Mouse (Mus musculus): ENCODE measurements around the gene Ctnna2.

Gene Ctnna2

DNA sequence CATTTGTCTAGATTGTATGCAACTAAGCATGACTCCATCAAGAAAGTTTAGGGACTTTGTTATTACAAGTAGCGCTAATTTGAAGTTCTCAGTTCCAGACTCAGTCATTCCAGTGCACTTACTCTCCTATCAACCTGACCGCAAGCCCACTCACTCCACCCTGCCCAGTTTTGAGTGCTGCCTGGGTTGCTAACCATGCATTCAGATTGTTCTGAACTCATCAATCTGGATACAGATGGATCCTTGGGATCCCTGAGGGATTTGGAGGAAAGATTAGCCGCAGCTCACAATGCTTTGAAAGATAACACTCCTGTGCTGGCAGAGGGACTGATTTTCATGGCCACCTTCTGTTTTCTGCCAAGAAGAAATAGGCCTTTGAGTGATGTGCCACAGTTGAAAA lies 168.5 kb downstream of the Ctnna2 start:
- no peak for DNase-seq

DNA sequence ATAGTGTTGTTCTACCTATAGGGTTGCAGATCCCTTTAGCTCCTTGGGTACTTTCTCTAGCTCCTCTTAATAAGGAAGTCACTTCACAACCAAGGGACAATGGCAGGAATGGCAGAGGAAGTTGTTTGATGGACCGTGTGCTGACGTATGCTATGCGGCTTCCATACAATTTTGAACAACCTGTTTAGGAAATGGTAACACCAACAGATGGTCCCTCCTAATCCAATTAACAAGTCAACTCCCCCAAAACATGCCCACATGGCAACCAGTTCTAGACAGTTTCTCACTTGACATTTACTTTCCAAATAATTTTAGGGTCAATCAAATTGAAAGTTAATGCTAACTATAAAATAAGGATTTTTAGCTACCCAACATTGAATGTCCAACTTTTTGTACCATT lies 176.9 kb downstream of the Ctnna2 start:
- DNase-seq, result no peak

DNA sequence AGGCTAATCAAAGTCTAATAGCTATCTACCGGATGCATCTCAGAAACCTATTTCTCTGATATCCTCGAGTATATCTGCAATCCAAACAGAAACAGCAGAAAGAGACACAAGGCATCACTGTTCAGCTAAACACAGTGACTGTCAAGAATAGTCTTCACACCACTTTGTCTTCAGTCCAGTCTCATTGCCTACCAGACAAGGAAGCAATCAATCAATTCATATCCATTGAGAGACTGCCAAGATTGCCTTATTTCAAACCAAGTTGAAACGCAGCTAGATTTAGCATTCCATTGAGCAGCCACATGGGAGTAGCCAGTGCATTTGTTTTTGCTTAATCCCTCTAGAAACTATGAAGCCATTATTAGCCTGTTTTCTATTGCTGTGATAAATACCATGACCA lies 196.2 kb downstream of the Ctnna2 start:
- no peak for DNase-seq

DNA sequence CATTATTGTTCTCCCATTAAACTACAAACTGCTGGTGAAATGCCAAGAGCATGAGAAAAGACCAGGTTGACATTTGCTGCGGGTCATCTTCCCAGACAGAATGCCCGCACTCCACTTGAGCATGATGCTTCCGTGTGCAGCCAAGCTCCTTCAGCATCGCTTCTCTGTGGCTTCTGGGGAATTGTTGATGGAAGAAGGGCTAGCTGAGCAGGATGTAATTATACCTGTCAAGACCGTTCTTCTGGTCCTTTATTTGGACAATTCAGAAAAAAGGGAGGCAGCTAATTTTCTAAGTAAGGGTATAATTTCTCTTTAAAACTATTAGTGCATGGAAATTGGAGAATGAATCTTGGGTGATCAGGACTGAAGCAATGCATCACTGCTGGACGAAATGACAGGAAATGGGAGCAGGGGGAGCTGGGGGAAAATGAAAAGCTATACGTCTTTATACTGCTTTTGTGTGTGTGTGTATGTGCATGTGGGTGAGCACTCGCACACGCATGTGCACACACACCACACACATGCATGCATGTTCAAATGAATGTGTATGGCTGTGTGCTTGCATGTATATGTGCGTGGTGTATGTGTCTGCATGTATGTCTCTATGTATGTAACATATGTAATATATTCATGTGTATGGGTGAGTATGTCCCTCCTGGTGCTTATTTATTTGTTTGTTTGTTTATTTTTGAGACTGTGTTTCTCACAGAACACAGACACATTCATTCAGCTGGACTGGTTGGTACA lies 211.0 kb downstream of the Ctnna2 start:
- DNase-seq, result no peak

DNA sequence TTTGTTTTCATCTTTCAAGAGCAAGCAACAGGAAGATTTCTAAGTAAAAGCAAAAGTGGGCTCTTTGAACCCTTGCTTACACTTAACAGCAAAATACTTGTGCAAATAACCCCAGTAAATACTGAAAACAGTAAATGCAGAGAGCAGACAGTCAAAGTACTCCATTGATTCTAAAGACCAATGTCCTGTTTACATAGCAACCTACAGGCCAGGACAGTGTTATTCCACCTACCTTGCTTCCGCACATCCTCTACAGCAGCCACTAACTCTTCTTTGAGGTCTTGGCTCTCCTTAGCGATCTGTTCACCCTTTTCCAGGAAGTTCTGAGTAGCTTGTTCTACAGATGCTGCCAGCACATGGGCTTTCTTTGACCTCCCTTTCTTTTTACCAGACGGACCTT lies 221.3 kb downstream of the Ctnna2 start:
- DNase-seq, result no peak

DNA sequence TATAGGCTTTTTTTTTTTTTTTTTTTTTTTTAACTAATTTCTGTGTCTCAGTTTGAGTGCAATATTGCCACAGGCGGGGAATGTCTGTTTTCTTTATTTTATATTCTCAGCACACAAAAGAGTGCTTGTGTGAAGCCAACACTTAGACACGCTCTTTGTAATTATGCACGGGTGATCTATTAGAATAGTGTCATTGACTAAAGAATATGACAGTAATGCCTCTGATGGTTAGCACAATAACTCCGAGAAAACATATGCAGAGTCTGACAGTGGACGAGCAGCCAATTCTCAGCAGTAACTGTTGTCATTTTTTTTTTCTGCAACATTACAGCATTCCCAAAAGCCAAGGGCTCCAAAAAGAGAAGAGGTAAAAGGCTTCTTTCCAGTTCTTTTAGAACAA lies 234.1 kb downstream of the Ctnna2 start:
- DNase-seq, result peak; percentile 58

DNA sequence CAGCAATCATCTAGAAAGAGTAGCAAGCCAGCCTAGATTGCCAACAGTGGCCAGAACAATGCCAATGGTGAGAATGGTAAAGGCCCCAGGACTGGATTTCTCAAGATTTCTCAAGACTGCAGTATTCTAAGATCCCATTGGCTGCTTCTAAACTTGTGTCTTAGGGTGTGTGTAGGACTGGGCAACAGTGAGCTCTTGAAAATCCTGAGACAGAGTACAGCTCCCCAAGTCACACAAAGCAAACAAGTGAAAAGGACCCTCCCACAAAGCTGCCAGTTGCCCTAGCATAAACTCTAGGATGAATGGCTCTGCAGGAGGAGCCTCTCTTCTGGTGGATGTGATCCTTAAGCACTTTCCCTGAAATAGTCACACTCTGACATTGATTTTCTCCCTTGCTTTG lies 235.8 kb downstream of the Ctnna2 start:
- DNase-seq, result no peak

DNA sequence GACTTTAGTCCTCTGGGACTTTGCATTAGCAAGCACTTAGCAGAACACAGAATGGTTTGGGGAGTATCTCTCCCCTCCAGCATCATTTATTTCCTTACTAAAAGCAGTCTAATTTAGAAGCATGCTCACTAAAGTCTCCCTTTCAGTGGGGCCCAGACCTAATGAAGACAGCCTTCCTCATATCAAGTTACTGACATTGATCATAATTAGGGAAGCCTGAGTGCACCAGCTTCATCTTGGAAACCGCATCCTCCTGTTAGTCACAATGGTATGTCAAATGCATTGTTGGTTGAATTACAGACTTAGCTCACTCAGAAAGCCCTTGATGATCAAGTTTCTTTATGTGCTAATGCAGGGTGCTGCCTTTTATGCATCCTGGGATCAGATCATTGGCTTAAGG lies 236.5 kb downstream of the Ctnna2 start:
- DNase-seq, result no peak

DNA sequence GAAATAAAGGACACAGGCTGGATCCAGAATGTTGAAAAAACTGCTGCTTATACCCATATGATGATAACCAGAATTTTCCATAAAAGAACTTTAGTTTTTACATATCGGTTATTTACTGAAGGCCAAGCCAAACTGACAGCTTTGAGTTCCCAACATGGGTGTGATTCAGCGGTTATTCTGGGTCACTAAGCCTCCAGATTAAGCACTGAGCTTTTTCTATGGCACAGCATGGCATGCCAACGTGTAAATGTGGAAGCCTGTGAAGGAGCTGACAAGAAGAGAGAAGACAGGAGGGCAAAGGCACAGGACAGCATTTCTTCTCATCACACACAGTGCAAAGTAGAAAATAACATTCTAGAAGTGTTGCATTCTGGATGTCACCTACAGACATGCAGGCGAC lies 240.9 kb downstream of the Ctnna2 start:
- DNase-seq, result peak; percentile 40

DNA sequence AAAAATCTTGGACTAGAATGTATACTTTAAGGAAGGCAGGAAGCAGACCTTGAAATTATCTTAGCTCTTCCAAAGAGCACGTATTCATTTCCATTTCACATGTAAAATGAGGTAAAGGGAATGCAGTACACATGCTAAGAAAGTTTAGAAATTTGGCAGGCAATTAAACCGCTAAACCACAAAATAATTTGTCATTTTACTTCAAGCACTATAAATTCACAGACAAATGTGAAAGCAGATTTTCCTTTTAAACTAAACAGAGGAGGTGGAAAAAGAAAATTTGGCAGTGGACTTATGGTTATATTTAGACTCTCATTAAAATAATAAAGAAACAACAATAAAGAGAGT lies 254.6 kb downstream of the Ctnna2 start:
- DNase-seq, result no peak

DNA sequence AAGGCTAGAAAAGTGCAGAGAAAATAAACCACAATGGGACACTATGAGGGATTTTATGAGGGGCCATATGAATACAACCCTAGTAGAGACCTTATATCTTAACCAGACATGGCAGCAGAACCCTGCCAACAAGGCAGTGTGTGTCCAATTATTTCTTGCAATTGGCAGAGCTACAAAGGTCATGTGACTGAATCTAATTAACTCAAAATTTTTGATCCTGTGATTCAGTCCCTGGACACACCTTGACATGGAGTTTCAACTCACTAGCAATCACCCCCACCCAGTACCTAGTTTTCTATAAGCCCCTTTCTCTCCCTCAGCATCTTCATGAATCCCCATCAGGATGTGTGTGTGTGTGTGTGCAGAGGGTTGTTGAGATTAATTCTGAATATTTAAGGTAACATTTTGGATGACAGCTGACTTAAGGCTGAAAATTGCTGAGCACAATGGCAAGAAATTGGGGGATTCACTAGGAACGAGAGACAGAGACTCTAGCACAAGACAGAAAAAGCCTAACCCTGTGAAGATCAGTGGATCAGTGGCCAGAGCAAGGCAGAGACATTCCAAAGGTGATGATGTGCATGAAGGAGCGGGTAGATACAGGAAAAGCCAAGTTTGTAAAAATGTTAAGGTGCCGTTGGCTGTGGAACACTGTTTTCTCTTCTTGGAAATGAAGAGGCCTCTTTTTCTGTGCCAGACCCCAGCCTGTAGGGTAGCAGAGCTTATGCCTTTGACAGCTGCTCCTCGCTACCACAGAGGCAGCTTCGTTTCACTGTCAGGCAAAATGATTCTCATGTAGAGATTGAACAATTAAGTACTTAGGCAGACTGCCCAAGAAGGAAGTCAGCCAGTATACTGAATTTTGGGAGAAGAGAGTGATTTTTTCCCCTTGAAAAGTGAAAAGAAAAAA lies 255.2 kb downstream of the Ctnna2 start:
- DNase-seq, result no peak

DNA sequence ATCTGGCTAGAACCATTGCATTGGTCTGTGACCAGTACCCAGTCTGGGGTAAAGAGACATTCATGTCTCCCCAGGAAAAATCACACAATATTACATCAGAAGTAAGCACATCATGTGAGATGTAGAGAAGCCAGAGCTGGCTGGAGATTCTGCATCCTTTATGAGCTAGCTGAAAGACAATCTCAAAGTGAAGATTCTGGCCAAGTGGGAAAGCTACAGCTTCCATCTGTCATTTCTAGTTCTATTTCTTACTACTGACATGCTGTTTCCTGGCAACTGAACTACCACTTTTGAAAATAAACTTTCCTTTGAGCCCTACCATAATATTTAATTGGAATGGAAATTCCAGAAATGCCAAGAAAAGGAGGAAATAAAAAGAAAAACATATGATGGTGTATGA lies 285.4 kb downstream of the Ctnna2 start:
- no peak for DNase-seq

DNA sequence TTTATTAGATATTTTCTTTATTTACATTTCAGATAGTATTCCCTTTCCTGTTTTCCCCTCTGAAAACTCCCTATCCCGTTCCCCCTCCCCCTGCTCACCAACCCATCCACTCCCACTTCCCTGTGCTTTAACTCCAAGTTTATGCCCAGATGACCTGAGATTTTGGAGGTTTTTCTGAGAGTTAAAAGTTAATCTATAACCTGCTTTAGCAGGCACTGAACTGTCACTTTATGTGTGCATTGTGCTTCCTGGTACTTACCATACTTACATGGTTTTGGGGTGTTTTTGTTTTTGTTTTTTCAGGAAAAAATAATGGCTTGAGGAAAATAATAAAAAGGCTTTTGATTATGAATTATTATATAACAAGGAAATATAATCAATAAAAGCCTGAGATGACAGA lies 292.3 kb downstream of the Ctnna2 start:
- no peak for DNase-seq

DNA sequence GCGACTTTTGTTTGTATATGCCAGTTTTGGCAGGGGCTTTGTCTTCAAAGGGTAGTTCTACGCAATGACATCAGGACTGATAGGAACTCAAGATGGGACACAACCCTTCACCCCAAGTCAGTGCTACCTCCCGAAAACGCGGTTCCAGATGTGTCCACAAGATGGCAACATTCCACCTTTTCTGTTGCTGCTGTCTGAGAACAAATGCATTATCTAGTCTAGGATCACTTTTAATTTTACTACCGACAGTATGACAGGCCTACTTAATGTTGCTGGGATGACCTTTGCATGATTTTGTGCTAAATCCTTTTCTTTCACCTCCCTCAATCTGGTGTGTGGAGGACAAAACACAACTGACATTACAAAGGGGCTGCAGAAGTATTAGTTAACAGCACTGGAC lies 329.4 kb downstream of the Ctnna2 start:
- DNase-seq, result peak; percentile 72

DNA sequence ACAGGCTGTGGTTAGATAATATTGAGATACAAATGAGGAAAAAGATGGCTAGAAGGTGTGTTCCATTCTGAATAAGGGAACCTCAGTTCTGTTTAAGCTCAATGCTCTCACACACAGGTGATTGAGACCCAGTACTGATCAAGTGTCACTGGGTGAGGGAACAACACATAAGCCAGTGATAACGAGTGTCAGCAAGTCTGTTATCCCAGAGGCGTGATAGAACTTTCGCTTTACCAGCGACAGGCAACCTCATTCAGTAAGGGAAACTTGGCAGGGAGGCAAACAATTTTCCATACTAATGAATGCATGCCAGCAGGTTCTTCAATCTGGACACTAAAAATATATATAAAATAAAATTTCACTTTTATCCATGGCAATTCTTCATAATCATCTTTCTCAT lies 334.9 kb downstream of the Ctnna2 start:
- DNase-seq, result no peak

DNA sequence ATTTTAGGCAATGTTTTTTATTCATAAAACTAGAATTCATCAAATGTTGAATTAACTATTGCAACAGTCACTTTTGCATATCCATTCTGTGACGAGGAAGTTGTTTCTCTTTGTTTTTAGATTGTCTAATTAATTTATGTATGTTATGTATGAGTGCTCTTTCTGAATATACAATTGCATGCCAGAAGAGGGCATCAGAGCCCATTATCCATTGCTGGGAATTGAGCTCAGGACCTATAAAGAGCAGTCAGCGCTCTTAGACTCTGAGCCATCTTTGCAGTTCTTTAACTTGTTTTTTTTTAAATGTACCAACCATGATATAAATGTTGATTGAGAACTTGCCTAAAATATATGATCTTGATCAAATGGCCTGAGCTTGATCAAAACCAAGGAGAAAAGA lies 340.7 kb downstream of the Ctnna2 start:
- DNase-seq, result peak; percentile 16

DNA sequence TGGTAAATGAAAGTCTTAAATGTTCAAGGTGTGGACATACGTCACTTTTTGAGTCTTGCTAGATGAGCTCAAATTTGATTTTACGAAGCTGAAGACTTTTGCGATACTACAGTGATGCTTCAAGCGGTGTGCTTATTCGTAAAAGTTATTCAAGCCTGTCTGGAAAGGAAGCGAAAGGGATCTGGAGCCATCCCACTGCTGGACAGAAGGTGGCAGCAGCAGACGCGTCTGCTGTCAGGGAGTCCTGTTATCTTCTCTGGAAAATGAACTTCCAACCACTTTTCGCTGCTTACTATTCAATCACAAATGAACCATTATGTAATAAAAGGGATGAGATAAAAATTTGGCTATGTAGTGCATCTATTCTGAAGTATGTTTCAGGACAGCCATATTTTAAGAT lies 345.5 kb downstream of the Ctnna2 start:
- DNase-seq, result peak; percentile 61

DNA sequence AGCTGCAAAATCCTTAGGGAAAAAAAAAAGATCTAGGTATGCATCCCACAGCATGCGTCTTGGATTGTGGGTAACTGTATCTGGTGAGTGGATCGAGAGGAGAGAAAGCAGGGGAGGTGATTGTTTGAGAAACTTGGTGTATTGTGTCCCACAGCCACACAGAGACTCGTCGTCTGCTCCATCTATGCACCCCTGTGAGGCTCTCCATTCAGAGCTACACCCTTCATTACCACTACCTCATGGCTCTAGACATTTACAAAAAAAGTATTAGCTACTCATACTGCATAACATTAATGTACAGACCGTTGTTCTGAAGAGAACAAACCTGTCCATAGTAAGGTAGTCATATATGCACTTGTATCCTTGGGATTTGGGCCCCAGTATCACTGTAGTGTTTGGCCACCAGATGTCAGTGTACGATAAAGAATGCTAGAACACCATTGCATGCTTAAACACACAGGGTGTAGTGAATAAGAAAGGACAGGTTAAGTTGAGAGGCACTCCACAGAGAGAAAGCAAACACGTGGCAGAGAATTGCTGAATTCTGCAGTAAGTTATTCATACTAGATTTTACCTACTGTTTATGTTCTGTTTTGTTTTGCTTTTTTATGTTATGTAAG lies 350.8 kb downstream of the Ctnna2 start:
- DNase-seq, result peak; percentile 71

DNA sequence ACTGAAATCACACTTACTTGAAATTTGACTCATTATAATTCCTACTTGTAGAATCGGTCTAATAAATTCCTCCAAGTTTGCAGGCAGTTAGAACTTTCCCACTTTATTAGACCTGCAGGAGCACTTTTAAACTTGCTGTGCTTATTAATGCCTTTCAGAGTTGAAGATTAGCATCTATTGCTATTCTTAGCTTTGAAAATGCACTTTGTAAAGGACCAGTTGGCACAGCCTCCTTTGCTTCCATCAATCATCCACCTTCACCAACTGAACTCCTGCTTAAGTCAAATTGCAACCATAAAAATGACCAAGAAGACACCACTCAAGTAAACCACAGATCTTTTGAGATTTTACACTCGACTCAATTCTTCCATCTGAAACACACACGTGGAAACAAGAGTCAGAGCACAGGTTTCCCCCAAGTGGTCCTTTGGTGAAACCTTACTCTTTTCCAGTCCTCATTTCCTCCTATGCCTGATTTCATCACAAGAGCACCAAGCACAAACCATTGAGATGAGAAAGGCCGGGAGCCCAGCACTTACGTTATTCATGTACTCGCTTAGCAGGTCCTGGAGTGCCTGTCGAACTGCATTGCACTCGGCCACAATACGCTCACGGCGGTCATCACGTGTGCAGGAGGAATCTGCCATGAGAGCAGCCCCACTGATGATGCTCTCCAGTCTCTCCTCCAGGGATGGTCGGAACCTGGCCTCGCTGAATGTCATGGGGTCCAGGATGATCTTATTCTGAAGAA lies 374.7 kb downstream of the Ctnna2 start:
- DNase-seq, result no peak

DNA sequence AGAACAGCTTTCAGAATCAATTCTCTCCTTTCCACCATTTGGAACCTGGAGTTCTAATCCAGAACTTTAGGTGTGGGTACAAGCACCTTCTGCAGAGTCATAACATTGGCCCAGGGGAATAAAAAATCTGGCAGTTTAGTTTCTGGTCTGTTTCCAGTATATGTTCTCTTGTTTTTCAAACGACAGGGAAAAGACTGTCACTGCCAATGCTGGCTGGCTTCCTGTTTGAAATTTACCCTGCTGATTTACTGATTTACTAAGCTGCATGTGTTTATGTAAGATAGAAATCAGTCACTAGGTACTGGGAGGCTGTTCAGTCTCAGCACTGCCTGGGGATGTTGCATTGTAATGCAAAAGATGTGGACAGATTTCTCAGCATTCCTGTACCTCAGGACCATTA lies 375.6 kb downstream of the Ctnna2 start:
- DNase-seq, result no peak

DNA sequence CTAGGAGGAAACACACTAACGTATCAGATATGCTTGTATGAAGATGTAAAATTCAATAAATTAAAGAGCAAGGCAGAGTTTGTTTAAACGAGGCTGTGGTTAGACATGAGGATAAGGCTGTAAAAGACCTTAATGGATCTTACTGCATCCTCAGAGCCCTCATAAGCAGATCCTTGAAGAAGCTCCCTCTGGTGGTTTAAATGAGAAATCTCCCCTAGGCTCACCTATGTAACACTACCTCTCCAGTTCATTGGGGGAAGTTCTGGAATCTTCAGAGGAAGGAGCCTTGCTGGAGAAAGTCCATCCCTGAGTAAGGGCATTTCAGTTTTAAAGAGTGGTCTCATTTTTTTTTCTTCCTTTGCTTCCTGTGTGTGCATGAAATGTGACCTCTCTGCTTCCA lies 380.3 kb downstream of the Ctnna2 start:
- DNase-seq, result peak; percentile 35

DNA sequence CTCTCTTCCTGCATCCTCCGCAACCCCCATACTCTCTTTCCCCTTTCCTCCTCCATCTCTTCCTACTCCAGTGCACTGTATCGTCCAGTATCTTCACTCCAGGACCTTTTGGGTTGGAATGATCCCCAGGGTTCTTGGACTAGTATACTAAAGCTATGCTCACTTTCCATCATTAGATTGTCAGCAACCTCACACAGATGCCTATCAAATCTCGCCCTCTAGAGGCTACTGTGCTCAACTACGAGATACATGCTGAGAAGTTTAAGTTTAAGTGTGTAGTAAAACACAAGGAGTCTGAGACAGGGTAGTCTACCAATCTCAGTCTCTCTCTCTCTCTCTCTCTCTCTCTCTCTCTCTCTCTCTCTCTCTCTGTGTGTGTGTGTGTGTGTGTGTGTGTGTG lies 396.9 kb downstream of the Ctnna2 start:
- DNase-seq, result peak; percentile 60

DNA sequence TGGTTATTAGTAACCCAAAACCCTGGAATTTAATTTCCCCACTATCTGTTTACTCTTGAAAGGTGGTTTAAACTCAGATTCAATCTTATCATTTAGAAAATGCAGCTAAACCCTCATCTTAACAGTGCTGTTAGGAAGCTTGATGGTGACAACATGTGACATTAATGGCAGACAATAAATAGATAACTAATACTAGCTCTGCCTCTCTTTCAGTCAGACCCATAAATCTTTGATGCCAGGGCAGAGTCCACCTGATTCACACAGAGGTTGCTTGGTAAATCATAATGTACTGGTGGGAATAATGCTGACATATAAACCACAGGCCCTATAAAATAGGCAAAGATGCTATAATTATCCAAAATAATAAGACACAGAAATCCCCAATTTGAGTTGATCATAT lies 398.6 kb downstream of the Ctnna2 start:
- DNase-seq, result no peak
